Mouse (Mus musculus) liver, embryonic 14.5 days (tissue): ENCODE data around the gene Mfap1b. TPM values are rescaled to one million over a fixed set of nuclear protein-coding genes. Genes with fewer than 3 reads are reported as not detected.
A peak's percentile ranks its signal among the peaks of the same experiment; 100 is the strongest.

Experiments
- ATAC-seq: fragments of 200-750 bp; cut with Nextera tagmentation; 2 replicates; pipeline ENCODE4 v1.8.0; 2017; ENCODE audit warnings: moderate number of reproducible peaks, mild to moderate bottlenecking, moderate library complexity; ENCODE audit not compliant: insufficient read depth
- DNase-seq, 3 experiments: peaks; one replicate each; pipeline ENCODE4 v3.0.0-alpha.2; 2012 to 2013; ENCODE audit warnings: low read depth in 3 of 3, low spot score in 3 of 3
- H3K27ac ChIP-seq: fragments of 300-500 bp; sonication (generic); 2 replicates; pipeline ENCODE4 v1.5.1; 2014; ENCODE audit warnings: moderate library complexity, mild to moderate bottlenecking, control low read depth, inconsistent platforms
- H3K27me3 ChIP-seq: fragments of 300-500 bp; sonication (generic); 2 replicates; pipeline ENCODE4 v1.6.1; 2014; ENCODE audit warnings: mild to moderate bottlenecking, low read length, moderate library complexity; ENCODE audit not compliant: control insufficient read depth, insufficient read depth
- H3K36me3 ChIP-seq: fragments of 300-500 bp; sonication (generic); replicated peaks from 2 replicates; pipeline ENCODE4 v1.6.1; 2014; ENCODE audit warnings: low read depth; ENCODE audit not compliant: control insufficient read depth, insufficient read depth
- H3K4me1 ChIP-seq, 2 experiments: fragments of 200-500 bp in 1 of 2; fragments of 300-500 bp in 1 of 2; sonication (generic) in 1 of 2; replicated peaks; 2 replicates each; pipeline ENCODE4 v1.6.1; 2012 to 2014; ENCODE audit warnings: antibody characterized with exemption in 1 of 2, inconsistent platforms in 1 of 2, low read length in 1 of 2; ENCODE audit not compliant: control insufficient read depth in 2 of 2, insufficient read depth in 2 of 2
- H3K4me2 ChIP-seq: fragments of 300-500 bp; sonication (generic); 2 replicates; pipeline ENCODE4 v1.6.1; 2014; ENCODE audit warnings: low read depth, mild to moderate bottlenecking, control low read depth, moderate library complexity
- H3K4me3 ChIP-seq, 2 experiments: fragments of 200-500 bp in 1 of 2; fragments of 300-500 bp in 1 of 2; sonication (generic) in 1 of 2; 2 replicates each; pipeline ENCODE4 v1.5.1; 2012 to 2014; ENCODE audit warnings: low read depth in 2 of 2, low read length in 2 of 2, mild to moderate bottlenecking in 2 of 2, control low read depth in 1 of 2, inconsistent platforms in 1 of 2, moderate library complexity in 1 of 2; ENCODE audit not compliant: insufficient read depth in 1 of 2
- H3K9ac ChIP-seq: fragments of 300-500 bp; sonication (generic); replicated peaks from 2 replicates; pipeline ENCODE4 v1.6.1; 2014; ENCODE audit warnings: mild to moderate bottlenecking, control low read depth, moderate library complexity
- H3K9me3 ChIP-seq: fragments of 300-500 bp; sonication (generic); 2 replicates; pipeline ENCODE4 v1.6.1; 2016; ENCODE audit warnings: low read length, mixed read lengths; ENCODE audit not compliant: control insufficient read depth
- CTCF ChIP-seq: IDR thresholded peaks from 2 replicates; pipeline ENCODE4 v1.5.1; 2016; ENCODE audit warnings: antibody characterized with exemption, low read depth, control low read depth
- EP300 ChIP-seq: IDR thresholded peaks from 2 replicates; pipeline ENCODE4 v1.6.1; 2016; ENCODE audit warnings: antibody characterized with exemption, low read depth
- WGBS: fragments of 180-500 bp; shearing (Covaris S2); extraction: QIAGEN DNeasy Blood & Tissue Kit; methylation state at CpG from one replicate; pipeline ENCODE4 v1.1.7; 2014; ENCODE audit not compliant: insufficient replicate concordance; 5-methylcytosine and 5-hydroxymethylcytosine counted together
- polyA plus RNA-seq, 2 experiments: library from polyadenylated mRNA; depleted of rRNA in 1 of 2; stranded (reverse) in 1 of 2; unstranded in 1 of 2; fragments of >200 nt; fragmentation: Nextera tagmentation in 1 of 2; extraction: Ambion mirVana in 1 of 2; gene quantifications; 2 replicates each; pipeline versions ENCODE4 v1.2.1 to v1.2.3; 2012 to 2014

Gene Mfap1b
- polyA plus RNA-seq, 2 experiments: 8.7 to 20.1 TPM

GRCm38 (mm10) chr2:121425890-121426289, 48.0 kb downstream of the Mfap1b start:
- H3K27me3 ChIP-seq: no peaks in the 10 kb centered on the region
- no peak for ATAC-seq
- H3K4me1 ChIP-seq: no peaks in the 10 kb centered on the region
- H3K9ac ChIP-seq: no peak overlapping the region
- H3K9me3 ChIP-seq: no peaks in the 10 kb centered on the region
- no peak overlapping the region for H3K4me2 ChIP-seq
- H3K36me3 ChIP-seq: peaks cover 56% of the 10 kb centered on the region
- no peak for TF ChIP-seq CTCF
- TF ChIP-seq EP300: no peak
- no peak overlapping the region for H3K27ac ChIP-seq
- H3K4me3 ChIP-seq: no peak overlapping the region
- DNase-seq: no peak
- WGBS: 85% methylated on average over 2 of the region's 2 CpGs

- ATAC-seq (no peak), DNase-seq (no peak)
- WGBS: 76% methylated on average over 2 of the region's 2 CpGs
- Histone ChIP-seq H3K36me3 (peaks cover 42% of the 10 kb centered on the region), H3K27me3 (no peaks in the 10 kb centered on the region), H3K4me3 (no peak overlapping the region), H3K9ac (no peak overlapping the region), H3K27ac (no peak overlapping the region), H3K9me3 (no peaks in the 10 kb centered on the region), H3K4me1 (no peaks in the 10 kb centered on the region; a peak in 1 of 4 replicates), H3K4me2 (no peak overlapping the region)
- TF ChIP-seq EP300 (no peak), CTCF (no peak)
Observed at GRCm38 (mm10) chr2:121423166-121423565, 50.7 kb downstream of the Mfap1b start.

- Histone ChIP-seq H3K36me3 (peaks cover 31% of the 10 kb centered on the region), H3K9me3 (no peaks in the 10 kb centered on the region)
- TF ChIP-seq CTCF (no peak), EP300 (no peak)
Observed at GRCm38 (mm10) chr2:121418476-121418875, 55.4 kb downstream of the Mfap1b start.

GRCm38 (mm10) chr2:121416356-121416755, 57.5 kb downstream of the Mfap1b start:
- H3K4me2 ChIP-seq: no peak overlapping the region
- H3K9me3 ChIP-seq: no peaks in the 10 kb centered on the region
- 81% methylated on average over 6 of the region's 6 CpGs for WGBS
- no peak for ATAC-seq
- TF ChIP-seq EP300 (no peak), CTCF (no peak)
- H3K9ac ChIP-seq: no peak overlapping the region
- DNase-seq: no peak
- H3K4me1 ChIP-seq: peaks cover 10 to 17% of the 10 kb centered on the region in 2 experiments
- H3K4me3 ChIP-seq: no peak overlapping the region
- H3K27me3 ChIP-seq: no peaks in the 10 kb centered on the region
- H3K36me3 ChIP-seq: peaks cover 17% of the 10 kb centered on the region
- H3K27ac ChIP-seq: no peak overlapping the region

More at GRCm38 (mm10) chr2:121418476-121418875, 55.4 kb downstream of the Mfap1b start:
- no peak for DNase-seq
- Histone ChIP-seq H3K4me2 (no peak overlapping the region), H3K9ac (no peak overlapping the region), H3K27me3 (no peaks in the 10 kb centered on the region), H3K4me1 (peaks cover 8 to 9% of the 10 kb centered on the region in 2 experiments), H3K27ac (no peak overlapping the region), H3K4me3 (no peak overlapping the region)
- no peak for ATAC-seq
- WGBS: 76% methylated on average over 3 of the region's 3 CpGs

- ATAC-seq (no peak), DNase-seq (no peak)
- TF ChIP-seq CTCF (no peak), EP300 (no peak)
- peak overlapping the region; percentile 95 for H3K9ac ChIP-seq
- peak overlapping the region in 1 of 2 experiments; percentile 90; a peak in 2 of 4 replicates for H3K4me3 ChIP-seq
- H3K9me3 ChIP-seq: no peaks in the 10 kb centered on the region
- 77% methylated on average over 3 of the region's 3 CpGs for WGBS
- H3K27ac ChIP-seq: no peak overlapping the region
- H3K27me3 ChIP-seq: no peaks in the 10 kb centered on the region
- peak overlapping the region; percentile 66 for H3K4me2 ChIP-seq
- H3K36me3 ChIP-seq: peaks cover 17% of the 10 kb centered on the region
- H3K4me1 ChIP-seq: peaks cover 10 to 17% of the 10 kb centered on the region in 2 experiments
Observed at GRCm38 (mm10) chr2:121415591-121415990, 58.3 kb downstream of the Mfap1b start.
